Mouse (Mus musculus) stomach, embryonic 14.5 days (tissue): ENCODE measurements around the gene Map2k4. TPM values are rescaled to one million over a fixed set of nuclear protein-coding genes. Genes with fewer than 3 reads are reported as not detected.

ENCODE experiments used
- ATAC-seq: fragments of 200-750 bp; cut with Nextera tagmentation; 2 replicates; pipeline ENCODE4 v1.8.0; 2017; ENCODE audit warnings: low read depth, moderate TSS enrichment; ENCODE audit not compliant: insufficient number of reproducible peaks, insufficient read depth, low FRiP score
- H3K27ac ChIP-seq: fragments of 300-500 bp; sonication (generic); 2 replicates; pipeline ENCODE4 v1.5.1; 2014; ENCODE audit warnings: mild to moderate bottlenecking, low read length, moderate library complexity, mixed read lengths
- H3K27me3 ChIP-seq: fragments of 300-500 bp; sonication (generic); 2 replicates; pipeline ENCODE4 v1.6.1; 2014; ENCODE audit warnings: low read length, control low read depth, mixed read lengths; ENCODE audit not compliant: control insufficient read depth, insufficient read depth
- H3K36me3 ChIP-seq: fragments of 300-500 bp; sonication (generic); 2 replicates; pipeline ENCODE4 v1.6.1; 2014; ENCODE audit warnings: mild to moderate bottlenecking, control low read depth, low read length, moderate library complexity, mixed read lengths; ENCODE audit not compliant: control insufficient read depth, insufficient read depth
- H3K4me1 ChIP-seq: fragments of 300-500 bp; sonication (generic); 2 replicates; pipeline ENCODE4 v1.6.1; 2014; ENCODE audit warnings: low read length, control low read depth, mixed read lengths; ENCODE audit not compliant: control insufficient read depth, insufficient read depth
- H3K4me2 ChIP-seq: fragments of 300-500 bp; sonication (generic); replicated peaks from 2 replicates; pipeline ENCODE4 v1.6.1; 2014; ENCODE audit warnings: low read depth, low read length, control low read depth
- H3K4me3 ChIP-seq: fragments of 300-500 bp; sonication (generic); 2 replicates; pipeline ENCODE4 v1.5.1; 2014; ENCODE audit warnings: low read depth, low read length, control low read depth
- H3K9ac ChIP-seq: fragments of 300-500 bp; sonication (generic); replicated peaks from 2 replicates; pipeline ENCODE4 v1.6.1; 2014; ENCODE audit warnings: low read depth, mild to moderate bottlenecking, control low read depth, low read length, moderate library complexity, mixed read lengths
- H3K9me3 ChIP-seq: fragments of 300-500 bp; sonication (generic); 2 replicates; pipeline ENCODE4 v1.6.1; 2016; ENCODE audit warnings: low read depth, low read length, control low read depth; ENCODE audit not compliant: control insufficient read depth
- WGBS: fragments of 180-500 bp; shearing (Covaris S2); extraction: QIAGEN DNeasy Blood & Tissue Kit; methylation state at CpG from one replicate; pipeline ENCODE4 v1.1.7; 2014; 5-methylcytosine and 5-hydroxymethylcytosine counted together
- polyA plus RNA-seq: library from polyadenylated mRNA; unstranded; fragments of >200 nt; fragmentation: Nextera tagmentation; extraction: Ambion mirVana; gene quantifications from 2 replicates; pipeline ENCODE4 v1.2.1, GENCODE M21; 2014

The Map2k4 gene
- polyA plus RNA-seq, 1 experiment from 2014 or later, result 77.9 TPM

DNA sequence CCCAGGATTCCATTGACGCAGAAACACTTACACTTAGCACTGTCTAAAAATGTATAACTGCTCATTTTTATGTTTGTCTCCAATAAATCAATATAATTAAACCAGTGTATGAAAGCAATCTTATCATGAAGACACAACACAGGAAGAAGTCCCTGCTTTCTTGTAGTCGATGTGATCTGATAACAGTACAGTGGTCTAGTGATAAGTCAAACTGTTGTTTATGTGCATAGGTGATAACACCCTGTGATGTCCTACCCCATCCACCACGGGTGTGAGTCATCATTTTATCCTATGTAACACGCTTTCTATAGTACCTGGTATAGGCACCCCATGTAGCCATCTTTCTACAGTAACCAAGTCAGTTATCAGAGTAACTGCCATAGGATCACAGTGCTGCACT is 74.3 kb downstream of the Map2k4 start:
- H3K27ac ChIP-seq, result no peak overlapping the region
- no peak overlapping the region for H3K9ac ChIP-seq
- H3K4me2 ChIP-seq, result no peak overlapping the region
- WGBS, result 72% methylated on average over 4 of the region's 4 CpGs
- no peaks in the 10 kb centered on the region for H3K4me1 ChIP-seq
- no peaks in the 10 kb centered on the region for H3K27me3 ChIP-seq
- ATAC-seq, result no peak
- no peaks in the 10 kb centered on the region for H3K9me3 ChIP-seq
- H3K4me3 ChIP-seq, result no peak overlapping the region
- peaks cover 9% of the 10 kb centered on the region; the same call in 1 of the 2 replicates for H3K36me3 ChIP-seq

GRCm38 (mm10) chr11:65712754-65713306 is 75.3 kb downstream of the Map2k4 start:
- no peak for ATAC-seq
- H3K4me3 ChIP-seq, result no peak overlapping the region
- 91% methylated on average over 6 of the region's 6 CpGs for WGBS
- peaks cover 9% of the 10 kb centered on the region; the same call in 1 of the 2 replicates for H3K36me3 ChIP-seq
- H3K4me2 ChIP-seq, result no peak overlapping the region
- no peaks in the 10 kb centered on the region for H3K27me3 ChIP-seq
- H3K4me1 ChIP-seq, result no peaks in the 10 kb centered on the region
- no peaks in the 10 kb centered on the region for H3K9me3 ChIP-seq
- H3K9ac ChIP-seq, result no peak overlapping the region
- no peak overlapping the region for H3K27ac ChIP-seq

DNA sequence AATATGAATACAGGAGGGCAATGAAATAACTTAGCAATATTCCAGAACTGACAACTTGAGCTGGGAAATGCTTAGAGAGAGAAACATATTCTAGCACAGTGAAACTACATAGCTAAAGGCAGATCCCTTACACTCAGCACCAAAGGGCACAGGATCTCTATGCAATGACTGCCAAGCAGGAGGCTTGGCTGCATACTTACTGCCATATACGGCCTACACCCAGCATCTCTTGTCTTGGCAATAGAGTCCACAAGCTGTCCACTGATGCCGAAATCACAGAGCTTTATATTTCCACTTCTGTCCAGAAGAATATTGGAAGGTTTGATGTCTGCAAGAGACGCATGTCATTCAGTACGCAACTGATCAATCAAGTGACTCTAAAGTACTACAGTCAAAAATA is 81.3 kb downstream of the Map2k4 start:
- no peak overlapping the region for H3K4me2 ChIP-seq
- H3K27ac ChIP-seq, result no peak overlapping the region
- no peak for ATAC-seq
- H3K9ac ChIP-seq, result no peak overlapping the region
- peaks cover 21% of the 10 kb centered on the region for H3K36me3 ChIP-seq
- 96% methylated on average over 4 of the region's 4 CpGs for WGBS
- H3K27me3 ChIP-seq, result no peaks in the 10 kb centered on the region
- no peaks in the 10 kb centered on the region for H3K4me1 ChIP-seq
- H3K9me3 ChIP-seq, result no peaks in the 10 kb centered on the region
- no peak overlapping the region for H3K4me3 ChIP-seq

DNA sequence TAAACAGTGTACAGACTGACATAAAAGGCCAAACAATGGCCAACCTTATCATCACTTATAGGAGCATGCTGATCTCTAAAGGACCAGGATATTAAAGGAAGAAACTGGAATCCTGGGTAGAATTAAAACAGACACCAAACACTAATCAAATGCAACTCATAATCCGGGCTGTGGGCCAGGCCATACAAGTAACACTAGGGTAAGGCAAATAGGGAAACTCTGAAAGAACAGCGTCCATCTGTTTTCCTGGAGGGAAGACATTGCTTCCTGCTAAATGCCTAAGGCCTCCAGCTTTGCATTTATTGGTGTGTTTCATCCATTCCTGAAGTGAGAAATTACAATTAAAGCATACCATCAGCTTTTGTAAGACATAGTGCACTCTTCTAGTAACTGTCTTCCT is 81.9 kb downstream of the Map2k4 start:
- 86% methylated on average over 2 of the region's 2 CpGs for WGBS
- no peaks in the 10 kb centered on the region for H3K27me3 ChIP-seq
- no peak for ATAC-seq
- no peaks in the 10 kb centered on the region for H3K9me3 ChIP-seq
- no peak overlapping the region for H3K9ac ChIP-seq
- no peak overlapping the region for H3K27ac ChIP-seq
- no peaks in the 10 kb centered on the region for H3K4me1 ChIP-seq
- no peak overlapping the region for H3K4me2 ChIP-seq
- no peak overlapping the region for H3K4me3 ChIP-seq
- peaks cover 25% of the 10 kb centered on the region for H3K36me3 ChIP-seq

- Histone ChIP-seq H3K27ac (no peak overlapping the region), H3K4me1 (no peaks in the 10 kb centered on the region), H3K9me3 (no peaks in the 10 kb centered on the region), H3K27me3 (no peaks in the 10 kb centered on the region), H3K4me2 (no peak overlapping the region), H3K4me3 (no peak overlapping the region), H3K9ac (no peak overlapping the region), H3K36me3 (peaks cover 26% of the 10 kb centered on the region)
- no peak for ATAC-seq
- 83% methylated on average over 4 of the region's 4 CpGs for WGBS
These were observed 83.2 kb downstream of the Map2k4 start for GRCm38 (mm10) chr11:65704861-65705260.

DNA sequence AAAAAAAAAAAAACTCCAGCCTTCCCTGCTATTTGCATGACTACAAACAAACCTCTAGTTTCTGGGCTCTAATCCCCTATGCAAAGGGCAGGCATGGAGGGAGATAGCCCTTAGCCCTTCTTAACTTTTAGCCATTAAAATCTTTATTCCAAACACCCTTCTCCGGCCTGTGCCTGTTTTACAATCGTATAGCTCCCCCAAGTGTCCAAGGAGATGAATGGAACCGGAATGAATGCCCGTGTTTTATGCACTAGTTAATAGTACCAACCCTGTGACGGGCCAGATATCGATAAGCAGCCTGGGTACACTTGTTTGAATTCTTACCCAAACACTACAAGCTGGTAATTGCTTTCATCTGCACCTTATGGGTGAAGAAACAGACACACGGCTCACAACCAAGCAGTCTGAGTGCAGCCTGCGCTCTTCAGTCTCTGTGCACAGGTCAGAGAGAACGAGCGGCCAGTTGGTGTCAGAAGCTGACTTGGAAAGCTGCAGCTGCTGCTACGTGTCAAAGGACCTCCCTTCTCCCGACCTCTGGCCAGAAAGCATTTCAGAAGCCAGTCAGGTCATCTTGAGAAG is 109.2 kb downstream of the Map2k4 start:
- Histone ChIP-seq H3K9me3 (no peaks in the 10 kb centered on the region), H3K9ac (no peak overlapping the region), H3K4me1 (no peaks in the 10 kb centered on the region), H3K27me3 (no peaks in the 10 kb centered on the region), H3K4me3 (no peak overlapping the region), H3K27ac (no peak overlapping the region), H3K4me2 (no peak overlapping the region), H3K36me3 (no peaks in the 10 kb centered on the region)
- 24% methylated on average over 12 of the region's 12 CpGs for WGBS
- 0 out of 2 replicates have a peak, but pooled peaks have one; percentile 33 for ATAC-seq

DNA sequence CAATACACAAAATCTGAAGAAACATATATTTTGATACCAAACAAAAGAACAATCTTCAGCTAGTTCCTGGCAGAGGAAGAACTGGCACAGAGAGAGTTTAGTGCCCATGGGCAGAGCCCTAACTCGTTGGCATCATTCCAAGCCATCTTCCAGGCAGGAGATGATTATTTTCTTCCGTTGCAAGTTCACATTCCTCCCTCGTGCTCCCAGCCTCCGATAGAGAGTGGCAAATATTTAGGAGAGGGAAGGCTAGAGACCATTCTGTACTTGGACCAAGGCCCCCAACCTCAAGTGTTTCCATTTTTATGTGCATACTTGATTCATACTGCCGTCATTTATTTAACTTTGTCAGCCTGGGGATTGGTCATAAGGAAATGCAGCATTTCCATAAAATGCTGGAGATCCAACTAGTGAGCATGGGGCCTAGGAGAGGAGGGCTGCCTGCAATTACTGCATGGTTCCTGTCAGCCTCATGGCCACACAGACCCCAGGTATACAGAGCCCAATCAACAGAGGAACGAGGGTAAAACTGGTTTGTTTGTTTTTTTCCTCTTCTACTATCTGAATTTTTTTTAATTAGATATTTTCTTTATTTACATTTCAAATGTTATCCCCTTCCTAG is 120.6 kb downstream of the Map2k4 start:
- Histone ChIP-seq H3K4me2 (no peak overlapping the region), H3K9me3 (no peaks in the 10 kb centered on the region), H3K4me1 (peaks cover 7% of the 10 kb centered on the region; the same call in 1 of the 2 replicates), H3K27me3 (no peaks in the 10 kb centered on the region), H3K9ac (no peak overlapping the region), H3K4me3 (no peak overlapping the region), H3K36me3 (no peaks in the 10 kb centered on the region), H3K27ac (no peak overlapping the region)
- ATAC-seq, result no peak
- WGBS, result 47% methylated on average over 6 of the region's 6 CpGs

GRCm38 (mm10) chr11:65664903-65665302 is 123.2 kb downstream of the Map2k4 start:
- Histone ChIP-seq H3K27ac (no peak overlapping the region), H3K4me1 (peaks cover 9% of the 10 kb centered on the region; the same call in 1 of the 2 replicates), H3K4me2 (no peak overlapping the region), H3K9me3 (no peaks in the 10 kb centered on the region), H3K4me3 (no peak overlapping the region), H3K27me3 (no peaks in the 10 kb centered on the region), H3K9ac (no peak overlapping the region), H3K36me3 (no peaks in the 10 kb centered on the region)
- no peak for ATAC-seq
- 51% methylated on average over 6 of the region's 6 CpGs for WGBS
